Mouse (Mus musculus) G1E (cell line): Measurements from ENCODE around the gene Drc1. TPM values are rescaled to one million over a fixed set of nuclear protein-coding genes. Genes with fewer than 3 reads are reported as not detected.

Source experiments
- ATAC-seq: 2 replicates; pipeline ENCODE4 v1.8.0; 2016; ENCODE audit warnings: mild to moderate bottlenecking; ENCODE audit not compliant: insufficient number of reproducible peaks, poor library complexity, low FRiP score, severe bottlenecking; ENCODE audit errors: extremely low read depth
- DNase-seq: peaks from one replicate; pipeline ENCODE4 v3.0.0; 2012; ENCODE audit warnings: low spot score
- H3K27me3 ChIP-seq: 2 replicates; pipeline ENCODE4 v1.6.1; 2012; ENCODE audit warnings: mild to moderate bottlenecking, low read length, inconsistent platforms; ENCODE audit not compliant: insufficient read depth
- H3K36me3 ChIP-seq: replicated peaks from 2 replicates; pipeline ENCODE3; 2012; ENCODE audit warnings: mild to moderate bottlenecking, inconsistent platforms
- H3K4me1 ChIP-seq: 2 replicates; pipeline ENCODE4 v1.6.1; 2012; ENCODE audit warnings: low read depth, low read length, inconsistent platforms, mixed read lengths; ENCODE audit not compliant: insufficient read depth
- H3K4me3 ChIP-seq: 2 replicates; pipeline ENCODE4 v1.5.1; 2012; ENCODE audit warnings: low read depth, mild to moderate bottlenecking, inconsistent platforms, low read length, moderate library complexity, mixed read lengths
- H3K9me3 ChIP-seq: replicated peaks from 2 replicates; pipeline ENCODE4 v1.6.1; 2012; ENCODE audit warnings: inconsistent platforms
- CTCF ChIP-seq: IDR thresholded peaks from 2 replicates; pipeline ENCODE4 v1.5.1; 2012; ENCODE audit warnings: low read depth, low read length, inconsistent platforms, mixed read lengths
- GATA1 ChIP-seq: IDR thresholded peaks from 2 replicates; pipeline ENCODE4 v1.6.1; 2012; ENCODE audit warnings: borderline replicate concordance, low read length, inconsistent platforms, mixed read lengths
- GATA2 ChIP-seq: IDR thresholded peaks from 2 replicates; pipeline ENCODE4 v1.6.1; 2012; ENCODE audit warnings: low read depth, low read length, inconsistent platforms, borderline replicate concordance
- POLR2AphosphoS5 ChIP-seq: IDR thresholded peaks from 2 replicates; pipeline ENCODE4 v1.6.1; 2012; ENCODE audit warnings: low read depth, low read length, inconsistent platforms; ENCODE audit not compliant: insufficient replicate concordance
- TAL1 ChIP-seq: conservative IDR thresholded peaks from 2 replicates; pipeline ENCODE4 v1.6.1; 2012; ENCODE audit warnings: low read depth, low read length, inconsistent platforms, mixed read lengths
- polyA plus RNA-seq: library from polyadenylated mRNA; stranded (reverse); fragments of >175 nt; gene quantifications from 2 replicates; pipeline ENCODE4 v1.2.3, GENCODE M21; 2012
- total RNA-seq, 2 experiments: library from RNA; stranded (forward) in 1 of 2; stranded (reverse) in 1 of 2; fragments of 200-1000 nt in 1 of 2; fragments of >200 nt in 1 of 2; fragmentation: Nextera tagmentation in 1 of 2; gene quantifications; 2 replicates each; pipeline ENCODE4 v1.2.3; 2014 to 2017

Drc1 gene
- total and polyA plus RNA-seq, 3 experiments: not detected

- H3K4me3 ChIP-seq: no peak overlapping the region
- H3K4me1 ChIP-seq: peaks cover 5% of the 10 kb centered on the region; the same call in 1 of the 2 replicates
- ATAC-seq (no peak), DNase-seq (no peak)
- H3K27me3 ChIP-seq: no peaks in the 10 kb centered on the region
- no peak for TF ChIP-seq GATA2
- no peak for TF ChIP-seq GATA1
- TF ChIP-seq CTCF: no peak
- TF ChIP-seq TAL1: no peak
- TF ChIP-seq POLR2AphosphoS5: no peak
- H3K9me3 ChIP-seq: peaks cover 3% of the 10 kb centered on the region
- peaks cover 85% of the 10 kb centered on the region for H3K36me3 ChIP-seq
Measured at GRCm38 (mm10) chr5:30255567-30256354, 25.4 kb upstream of the Drc1 start.

GRCm38 (mm10) chr5:30258776-30259175, 22.4 kb upstream of the Drc1 start:
- Histone ChIP-seq H3K4me1 (no peaks in the 10 kb centered on the region), H3K27me3 (no peaks in the 10 kb centered on the region), H3K4me3 (no peak overlapping the region), H3K36me3 (peaks cover 88% of the 10 kb centered on the region), H3K9me3 (no peaks in the 10 kb centered on the region)
- ATAC-seq (no peak), DNase-seq (no peak)
- TF ChIP-seq GATA2: no peak
- TF ChIP-seq GATA1: no peak
- no peak for TF ChIP-seq TAL1

- ATAC-seq: no peak
Measured at GRCm38 (mm10) chr5:30270571-30271190, 10.5 kb upstream of the Drc1 start.

GRCm38 (mm10) chr5:30271599-30272281, 9.4 kb upstream of the Drc1 start:
- Histone ChIP-seq H3K36me3 (peaks cover 55% of the 10 kb centered on the region), H3K4me1 (no peaks in the 10 kb centered on the region), H3K27me3 (no peaks in the 10 kb centered on the region), H3K9me3 (no peaks in the 10 kb centered on the region), H3K4me3 (no peak overlapping the region)
- no peak for DNase-seq
- no peak for ATAC-seq
- no peak for TF ChIP-seq GATA2
- TF ChIP-seq POLR2AphosphoS5: no peak
- no peak for TF ChIP-seq CTCF
- TF ChIP-seq GATA1: no peak
- TF ChIP-seq TAL1: no peak

More at GRCm38 (mm10) chr5:30270571-30271190, 10.5 kb upstream of the Drc1 start:
- DNase-seq: no peak
- no peak for TF ChIP-seq TAL1
- no peak for TF ChIP-seq CTCF
- no peak for TF ChIP-seq GATA1
- no peak for TF ChIP-seq GATA2
- no peak for TF ChIP-seq POLR2AphosphoS5
- Histone ChIP-seq H3K27me3 (no peaks in the 10 kb centered on the region), H3K4me1 (no peaks in the 10 kb centered on the region), H3K4me3 (no peak overlapping the region), H3K36me3 (peaks cover 65% of the 10 kb centered on the region), H3K9me3 (no peaks in the 10 kb centered on the region)

GRCm38 (mm10) chr5:30276361-30276760, 4.8 kb upstream of the Drc1 start:
- ATAC-seq (no peak), DNase-seq (no peak)
- Histone ChIP-seq H3K36me3 (peaks cover 16% of the 10 kb centered on the region), H3K4me3 (no peak overlapping the region), H3K4me1 (no peaks in the 10 kb centered on the region), H3K9me3 (no peaks in the 10 kb centered on the region), H3K27me3 (peaks cover 4% of the 10 kb centered on the region)
- TF ChIP-seq TAL1: no peak
- TF ChIP-seq GATA2: no peak
- no peak for TF ChIP-seq POLR2AphosphoS5
- TF ChIP-seq CTCF: no peak
- no peak for TF ChIP-seq GATA1

GRCm38 (mm10) chr5:30278952-30279351, 2.2 kb upstream of the Drc1 start:
- no peak for ATAC-seq
- H3K4me1 ChIP-seq: no peaks in the 10 kb centered on the region
- no peaks in the 10 kb centered on the region for H3K9me3 ChIP-seq
- no peak for DNase-seq
- peaks cover 5% of the 10 kb centered on the region for H3K27me3 ChIP-seq
- H3K4me3 ChIP-seq: no peak overlapping the region
- peaks cover 4% of the 10 kb centered on the region for H3K36me3 ChIP-seq
- TF ChIP-seq CTCF (no peak), POLR2AphosphoS5 (no peak), GATA1 (no peak), TAL1 (no peak), GATA2 (no peak)
